Mouse (Mus musculus) embryonic facial prominence, embryonic 13.5 days (tissue): ENCODE measurements around the gene Tspan17. TPM values are rescaled to one million over a fixed set of nuclear protein-coding genes. Genes with fewer than 3 reads are reported as not detected.
"Not testable (repeated sequence)": the region's sequence is repeated elsewhere in the genome, so short reads cannot be mapped to it uniquely, and the experiment has no call there.

Experiments
- ATAC-seq: fragments of 200-750 bp; cut with Nextera tagmentation; 2 replicates; pipeline ENCODE4 v1.8.0; 2017; ENCODE audit warnings: low read depth; ENCODE audit not compliant: insufficient number of reproducible peaks, insufficient read depth, low FRiP score, low TSS enrichment
- H3K27ac ChIP-seq: fragments of 300-500 bp; sonication (generic); 2 replicates; pipeline ENCODE4 v1.5.1; 2015; ENCODE audit warnings: moderate library complexity, mild to moderate bottlenecking, inconsistent platforms
- H3K27me3 ChIP-seq: fragments of 300-500 bp; sonication (generic); 2 replicates; pipeline ENCODE4 v1.6.1; 2015; ENCODE audit warnings: mild to moderate bottlenecking, inconsistent platforms
- H3K36me3 ChIP-seq: fragments of 300-500 bp; sonication (generic); 2 replicates; pipeline ENCODE4 v1.6.1; 2015; ENCODE audit warnings: mild to moderate bottlenecking, inconsistent platforms
- H3K4me1 ChIP-seq: fragments of 300-500 bp; sonication (generic); 2 replicates; pipeline ENCODE4 v1.6.1; 2015; ENCODE audit warnings: inconsistent platforms
- H3K4me2 ChIP-seq: fragments of 300-500 bp; sonication (generic); 2 replicates; pipeline ENCODE4 v1.6.1; 2015; ENCODE audit warnings: moderate library complexity, mild to moderate bottlenecking, inconsistent platforms
- H3K4me3 ChIP-seq: fragments of 300-500 bp; sonication (generic); 2 replicates; pipeline ENCODE4 v1.5.1; 2015; ENCODE audit warnings: mild to moderate bottlenecking, inconsistent platforms
- H3K9ac ChIP-seq: fragments of 300-500 bp; sonication (generic); 2 replicates; pipeline ENCODE4 v1.6.1; 2015; ENCODE audit warnings: mild to moderate bottlenecking, inconsistent platforms
- H3K9me3 ChIP-seq: fragments of 300-500 bp; sonication (generic); 2 replicates; pipeline ENCODE4 v1.6.1; 2016; ENCODE audit warnings: inconsistent platforms
- WGBS: fragments of 180-500 bp; shearing (Covaris S2); methylation state at CpG from one replicate; pipeline ENCODE4 v1.1.7; 2015; ENCODE audit warnings: mixed read lengths; 5-methylcytosine and 5-hydroxymethylcytosine counted together
- polyA plus RNA-seq: library from polyadenylated mRNA; unstranded; fragments of >200 nt; fragmentation: Nextera tagmentation; extraction: Ambion mirVana; gene quantifications from 2 replicates; pipeline ENCODE4 v1.2.1, GENCODE M21; 2015

Tspan17 gene
- polyA plus RNA-seq, 1 experiment from 2014 or later = 7.6 TPM

GRCm38 (mm10) chr13:54765281-54766191 lies 23.6 kb upstream of the Tspan17 start:
- WGBS = 4% methylated on average over 44 of the region's 44 CpGs
- Histone ChIP-seq H3K4me2 (peak overlapping the region; percentile 62), H3K9ac (no peak overlapping the region), H3K4me1 (peaks cover 12% of the 10 kb centered on the region), H3K36me3 (no peaks in the 10 kb centered on the region), H3K27me3 (peaks cover 72% of the 10 kb centered on the region), H3K27ac (no peak overlapping the region), H3K4me3 (peak overlapping the region; percentile 36), H3K9me3 (no peaks in the 10 kb centered on the region)
- no peak for ATAC-seq

DNA sequence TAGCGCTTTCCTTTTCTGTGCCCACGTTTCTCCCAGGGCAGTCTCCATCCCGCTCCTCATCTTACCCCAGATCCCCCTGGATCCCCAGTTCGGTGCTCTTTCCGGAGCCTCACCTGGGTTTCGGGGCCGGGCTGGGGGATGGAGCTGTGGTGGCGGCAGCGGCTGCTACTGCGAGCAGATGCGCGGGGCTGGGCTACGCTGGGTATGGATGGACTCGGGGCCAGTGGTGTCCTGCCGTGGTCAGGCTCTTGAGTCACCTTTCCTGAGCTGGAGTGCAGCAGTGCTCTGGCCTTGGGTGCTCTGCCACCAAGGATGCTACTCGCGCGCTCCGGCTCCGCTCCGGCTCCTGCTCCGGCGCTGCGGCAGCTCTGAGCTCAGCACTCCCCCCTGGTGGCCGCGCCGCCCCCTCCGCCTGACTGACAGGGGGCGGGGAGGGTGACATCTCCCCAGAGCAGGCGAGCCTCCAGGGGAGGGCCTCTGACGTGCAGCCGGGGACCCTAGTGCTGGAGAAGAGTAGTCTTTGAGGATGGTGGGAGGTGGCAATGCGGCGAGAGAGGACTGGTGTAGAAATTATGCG lies 22.9 kb upstream of the Tspan17 start, which contains the start of gene Sncb:
Sncb (minus strand) TSS at position 404 of the 577 bp plus-strand sequence.
- H3K4me3 ChIP-seq = peak within 1 kb of the TSS; percentile 36
- ATAC-seq = no peak
- H3K4me1 ChIP-seq = peaks cover 12% of the 10 kb centered on the region
- no peaks in the 10 kb centered on the region for H3K9me3 ChIP-seq
- H3K27ac ChIP-seq = no peak within 1 kb of the TSS
- 0 out of 2 replicates have a peak within 1 kb of the TSS, but pooled peaks have one; percentile 16 for H3K9ac ChIP-seq
- H3K27me3 ChIP-seq = peaks cover 67% of the 10 kb centered on the region
- H3K4me2 ChIP-seq = peak within 1 kb of the TSS; percentile 62
- WGBS = 1% methylated on average over 35 of the region's 35 CpGs
- no peaks in the 10 kb centered on the region for H3K36me3 ChIP-seq

GRCm38 (mm10) chr13:54767012-54767411 lies 22.2 kb upstream of the Tspan17 start:
- no peaks in the 10 kb centered on the region for H3K9me3 ChIP-seq
- no peak overlapping the region for H3K4me2 ChIP-seq
- peaks cover 62% of the 10 kb centered on the region for H3K27me3 ChIP-seq
- WGBS = 73% methylated on average over 4 of the region's 4 CpGs
- no peaks in the 10 kb centered on the region for H3K36me3 ChIP-seq
- no peak for ATAC-seq
- H3K4me3 ChIP-seq = no peak overlapping the region
- H3K27ac ChIP-seq = no peak overlapping the region
- peaks cover 12% of the 10 kb centered on the region for H3K4me1 ChIP-seq
- H3K9ac ChIP-seq = no peak overlapping the region

DNA sequence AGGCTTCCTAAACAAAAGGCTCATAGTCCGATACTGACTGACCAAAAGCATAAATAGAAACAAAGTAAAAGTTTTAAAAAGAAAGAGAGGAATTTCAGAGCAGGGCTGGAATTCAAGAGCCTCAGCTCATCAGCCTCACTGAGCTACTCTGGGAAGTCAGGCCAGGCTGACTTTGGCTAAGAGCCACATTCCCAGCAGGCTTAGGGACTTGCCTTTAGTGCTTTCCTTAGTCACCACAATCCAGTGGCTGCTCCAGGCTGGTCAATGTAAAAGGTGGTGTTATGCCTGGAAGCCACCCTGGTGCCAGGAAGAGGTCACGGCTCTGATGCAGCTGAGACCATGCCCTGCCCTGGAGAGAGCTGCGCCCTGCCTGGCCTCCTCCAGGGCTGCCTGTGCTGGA lies 8.6 kb upstream of the Tspan17 start:
- Histone ChIP-seq H3K4me1 (no peaks in the 10 kb centered on the region), H3K4me3 (no peak overlapping the region), H3K27ac (no peak overlapping the region), H3K4me2 (no peak overlapping the region), H3K9me3 (no peaks in the 10 kb centered on the region), H3K36me3 (no peaks in the 10 kb centered on the region), H3K27me3 (no peaks in the 10 kb centered on the region), H3K9ac (no peak overlapping the region)
- ATAC-seq = no peak
- 63% methylated on average over 3 of the region's 3 CpGs for WGBS

DNA sequence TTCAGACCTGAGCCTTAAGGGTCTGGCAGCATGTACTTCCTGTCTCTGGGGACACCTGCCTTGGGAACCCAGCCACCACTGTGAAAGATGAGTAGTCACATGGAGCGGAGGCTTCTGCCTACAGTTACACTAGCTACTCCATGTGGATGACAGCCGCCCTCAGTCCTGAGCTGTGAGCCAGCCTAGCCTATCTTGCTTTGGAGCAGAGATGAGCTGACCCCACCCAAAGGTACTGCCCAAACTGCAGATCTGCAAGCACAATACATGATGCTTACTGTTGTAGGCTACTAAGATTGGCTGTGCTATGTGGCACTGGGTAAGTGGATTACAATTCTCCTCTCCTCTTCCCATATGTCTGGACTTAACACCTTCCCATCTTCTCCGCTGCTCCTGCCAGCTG lies 8.1 kb upstream of the Tspan17 start:
- no peak for ATAC-seq
- no peak overlapping the region for H3K27ac ChIP-seq
- no peak overlapping the region for H3K9ac ChIP-seq
- H3K4me3 ChIP-seq = no peak overlapping the region
- H3K9me3 ChIP-seq = no peaks in the 10 kb centered on the region
- no peak overlapping the region for H3K4me2 ChIP-seq
- H3K27me3 ChIP-seq = no peaks in the 10 kb centered on the region
- no peaks in the 10 kb centered on the region for H3K4me1 ChIP-seq
- 83% methylated on average over 3 of the region's 3 CpGs for WGBS
- no peaks in the 10 kb centered on the region for H3K36me3 ChIP-seq

GRCm38 (mm10) chr13:54783235-54783634 lies 5.9 kb upstream of the Tspan17 start:
- ATAC-seq = no peak
- Histone ChIP-seq H3K27ac (no peak overlapping the region), H3K9ac (no peak overlapping the region), H3K36me3 (no peaks in the 10 kb centered on the region), H3K4me1 (no peaks in the 10 kb centered on the region), H3K27me3 (no peaks in the 10 kb centered on the region), H3K9me3 (no peaks in the 10 kb centered on the region), H3K4me2 (no peak overlapping the region), H3K4me3 (no peak overlapping the region)
- 33% methylated on average over 2 of the region's 2 CpGs for WGBS

DNA sequence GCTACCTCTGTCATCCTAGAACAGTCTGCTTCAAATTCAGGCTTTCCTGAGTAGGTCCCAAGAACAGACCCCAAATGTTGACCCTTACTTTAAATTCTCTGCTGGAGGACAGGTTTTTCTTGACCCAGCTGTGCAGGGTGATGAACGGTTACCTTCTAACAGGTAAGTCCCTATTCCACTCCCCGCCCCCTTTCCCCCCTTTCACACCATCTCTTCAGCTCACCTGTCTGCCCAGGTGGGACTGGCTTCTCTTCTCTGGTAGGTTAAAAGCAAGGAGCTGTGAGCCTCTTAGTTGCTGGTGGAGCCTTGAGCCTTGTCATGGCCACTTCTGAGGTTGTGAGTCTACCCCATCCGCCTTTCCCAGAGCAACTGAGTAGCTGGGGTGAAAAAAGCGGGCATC lies 5.5 kb upstream of the Tspan17 start, which contains the start of gene Eif4e1b:
Eif4e1b (plus strand) TSS at position 301 of the 400 bp plus-strand sequence.
- Histone ChIP-seq H3K4me2 (no peak within 1 kb of the TSS), H3K9me3 (no peaks in the 10 kb centered on the region), H3K4me3 (no peak within 1 kb of the TSS), H3K4me1 (no peaks in the 10 kb centered on the region), H3K27ac (no peak within 1 kb of the TSS), H3K36me3 (no peaks in the 10 kb centered on the region), H3K9ac (no peak within 1 kb of the TSS), H3K27me3 (no peaks in the 10 kb centered on the region; the same call in 1 of the 2 replicates)
- ATAC-seq = no peak
- 84% methylated on average over 4 of the region's 4 CpGs for WGBS

- not testable (repeated sequence) for H3K4me2 ChIP-seq, H3K4me3 ChIP-seq, H3K9me3 ChIP-seq, H3K36me3 ChIP-seq, H3K27ac ChIP-seq, H3K9ac ChIP-seq, ATAC-seq
- peaks cover 36% of the 10 kb centered on the region for H3K27me3 ChIP-seq
- WGBS = 68% methylated on average over 2 of the region's 2 CpGs
- H3K4me1 ChIP-seq = peaks cover 12% of the 10 kb centered on the region
Observed at GRCm38 (mm10) chr13:54787591-54787990, 1.6 kb upstream of the Tspan17 start.

DNA sequence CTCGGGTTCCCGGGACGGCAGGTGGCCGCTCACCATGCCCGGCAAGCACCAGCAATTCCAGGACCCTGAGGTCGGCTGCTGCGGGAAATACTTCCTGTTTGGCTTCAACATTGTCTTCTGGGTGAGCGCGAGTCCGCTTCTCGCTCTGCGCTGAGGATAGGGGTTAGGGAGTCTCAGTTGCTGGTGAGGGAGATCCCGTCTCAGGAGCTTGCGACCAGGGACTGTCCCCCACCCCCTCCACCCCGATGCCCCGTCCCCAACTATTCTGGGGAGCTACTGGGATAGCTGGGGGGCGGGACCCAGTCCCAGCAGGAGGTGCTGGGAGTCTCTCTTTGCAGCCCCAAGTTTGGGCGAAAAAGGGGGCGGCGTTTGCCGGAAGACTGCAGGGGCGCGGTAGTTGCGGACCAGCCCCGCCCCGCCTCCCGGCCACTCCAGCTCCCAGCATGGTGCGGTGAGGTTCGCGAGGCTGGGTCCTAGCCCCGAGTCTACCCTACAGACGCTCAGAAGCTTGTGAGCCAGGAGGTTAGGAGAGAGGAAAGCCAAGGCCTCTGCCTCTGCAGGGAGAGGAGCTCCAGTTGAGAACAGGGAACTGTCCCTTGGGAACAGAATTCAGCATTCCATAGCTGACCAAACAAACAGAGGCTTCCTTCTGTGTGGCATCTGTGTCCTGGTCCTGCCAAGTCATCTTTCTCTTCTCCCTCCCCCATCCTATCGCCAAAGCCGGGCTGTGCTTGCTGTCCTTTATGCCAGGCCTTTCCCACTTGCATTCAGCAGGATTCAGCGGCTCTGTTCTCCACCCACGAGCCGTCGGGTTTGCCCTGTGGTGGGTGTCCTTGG lies 602 bp downstream of the Tspan17 start:
- Histone ChIP-seq H3K9me3 (no peaks in the 10 kb centered on the region), H3K4me2 (peak overlapping the region; percentile 99), H3K9ac (peak overlapping the region; percentile 62), H3K27me3 (peaks cover 43% of the 10 kb centered on the region), H3K36me3 (no peaks in the 10 kb centered on the region), H3K27ac (no peak overlapping the region), H3K4me3 (peak overlapping the region; percentile 60), H3K4me1 (peaks cover 12% of the 10 kb centered on the region)
- 1% methylated on average over 37 of the region's 38 CpGs for WGBS
- peak; percentile 43; the same call in 1 of the 2 replicates for ATAC-seq

DNA sequence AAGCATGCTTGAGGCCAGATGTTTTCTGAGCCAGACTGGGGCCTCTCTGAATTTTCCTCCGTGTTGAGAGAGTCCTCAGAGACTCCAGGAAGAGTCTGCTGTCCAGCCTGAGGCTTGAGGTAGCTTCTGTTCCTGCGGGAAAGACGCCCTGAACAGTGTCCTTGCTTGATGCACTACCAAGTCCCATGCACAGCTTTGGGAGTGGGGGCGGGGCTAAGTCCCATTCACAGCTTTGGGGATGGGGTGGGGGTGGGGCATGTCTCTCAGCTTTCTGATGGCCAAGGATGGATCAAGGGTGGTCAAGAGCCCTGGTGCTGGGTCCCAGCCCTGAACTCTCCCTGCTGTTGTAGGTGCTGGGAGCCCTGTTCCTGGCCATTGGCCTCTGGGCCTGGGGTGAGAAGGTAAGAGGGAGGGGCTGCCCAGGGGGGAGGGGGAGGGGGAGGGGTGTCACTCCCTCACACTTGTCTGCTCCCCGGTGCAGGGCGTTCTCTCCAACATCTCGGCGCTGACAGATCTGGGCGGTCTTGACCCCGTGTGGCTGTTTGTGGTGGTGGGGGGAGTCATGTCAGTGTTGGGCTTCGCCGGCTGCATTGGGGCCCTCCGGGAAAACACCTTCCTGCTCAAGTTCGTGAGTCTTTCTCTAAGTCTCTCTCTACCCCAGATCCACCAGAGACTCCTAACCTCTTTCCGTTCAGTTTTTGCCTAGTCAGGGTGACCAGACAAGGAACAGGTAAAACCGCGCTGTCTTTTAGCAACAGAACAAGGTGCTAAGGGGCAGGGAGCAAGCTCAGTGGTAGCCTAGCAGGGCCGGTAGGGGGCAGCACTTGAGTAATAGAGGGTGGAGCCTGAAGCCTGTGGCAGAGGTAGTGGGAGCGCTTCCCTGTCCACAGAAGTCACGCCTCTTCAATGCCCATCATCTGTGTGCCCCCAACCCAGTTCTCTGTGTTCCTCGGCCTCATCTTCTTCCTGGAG lies 3.4 kb downstream of the Tspan17 start:
- H3K9ac ChIP-seq = no peak overlapping the region
- 15% methylated on average over 21 of the region's 21 CpGs for WGBS
- H3K9me3 ChIP-seq = no peaks in the 10 kb centered on the region
- H3K27me3 ChIP-seq = peaks cover 43% of the 10 kb centered on the region
- H3K36me3 ChIP-seq = no peaks in the 10 kb centered on the region
- no peak for ATAC-seq
- no peak overlapping the region for H3K27ac ChIP-seq
- H3K4me1 ChIP-seq = peaks cover 12% of the 10 kb centered on the region
- no peak overlapping the region for H3K4me3 ChIP-seq
- no peak overlapping the region for H3K4me2 ChIP-seq
